Mouse (Mus musculus): ENCODE measurements around the gene 4930556J24Rik.

DNA sequence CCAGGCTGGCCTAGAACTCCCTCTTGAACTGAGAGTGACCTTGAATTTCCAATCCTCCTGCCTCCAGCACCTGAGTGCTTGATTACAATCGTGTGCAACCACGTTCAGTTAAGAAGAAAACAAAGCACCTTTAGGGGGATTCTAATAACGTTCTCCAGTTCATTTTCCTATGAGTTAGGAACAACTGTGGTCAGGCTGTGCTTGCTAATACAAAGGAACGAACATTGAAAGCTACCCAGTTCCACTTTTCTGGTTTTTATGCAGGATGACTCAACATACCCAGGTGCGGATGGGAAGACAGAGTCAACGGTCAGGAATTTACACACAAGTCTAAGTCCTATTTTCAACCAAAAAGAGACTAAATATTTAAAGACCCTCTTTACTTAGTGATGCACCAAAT lies 82.6 kb downstream of the 4930556J24Rik start:
- no peak for TF ChIP-seq CTCF (IDR thresholded peaks at IDR 0.05; ENCODE audit: low read depth)
- TF ChIP-seq EP300 (IDR thresholded peaks at IDR 0.05; ENCODE audit: low read depth): no peak

Measured in heart, postnatal 0 days (tissue).